Mouse (Mus musculus) adrenal gland, postnatal 0 days (tissue): ENCODE measurements around the gene Olfr600. TPM values are rescaled to one million over a fixed set of nuclear protein-coding genes. Genes with fewer than 3 reads are reported as not detected.

Experiments used
- polyA plus RNA-seq: library from polyadenylated mRNA; unstranded; fragments of >200 nt; fragmentation: Nextera tagmentation; extraction: Ambion mirVana; gene quantifications from 2 replicates; pipeline ENCODE4 v1.2.1, GENCODE M21; 2015

Olfr600 gene
- not detected in 2 replicates for polyA plus RNA-seq

GRCm38 (mm10) chr7:103349569-103349968 is at the start of gene Olfr600:
Gene Olfr600, minus strand, starts transcription at chr7:103349669.

GRCm38 (mm10) chr7:103386077-103386476 is 36.6 kb upstream of the Olfr600 start, which contains the start of gene Olfr603:
Gene Olfr603, minus strand, starts transcription at chr7:103386177.

GRCm38 (mm10) chr7:103362555-103362954 is 13.1 kb upstream of the Olfr600 start, which contains the start of gene Olfr601:
Gene Olfr601, minus strand, starts transcription at chr7:103362655.

GRCm38 (mm10) chr7:103335617-103336016 is 13.9 kb downstream of the Olfr600 start, which contains the start of gene Olfr599:
Gene Olfr599, plus strand, starts transcription at chr7:103335917.

GRCm38 (mm10) chr7:103323268-103323667 is 26.2 kb downstream of the Olfr600 start, which contains the start of gene Olfr598:
Gene Olfr598, plus strand, starts transcription at chr7:103323568.

GRCm38 (mm10) chr7:103316015-103316414 is 33.5 kb downstream of the Olfr600 start, which contains the start of gene Olfr597:
Gene Olfr597, plus strand, starts transcription at chr7:103316315.

GRCm38 (mm10) chr7:103305348-103305747 is 44.1 kb downstream of the Olfr600 start, which contains the start of gene Olfr596:
Gene Olfr596, plus strand, starts transcription at chr7:103305648.

Other genes starting within 250 kb of the Olfr600 start
- gene Olfr586, start 224.0 kb downstream of the Olfr600 start, polyA plus RNA-seq: not detected in 2 replicates
- not detected in 2 replicates for gene Olfr588-ps1, start 208.8 kb downstream of the Olfr600 start, polyA plus RNA-seq
- not detected in 2 replicates for gene Olfr589, start 193.3 kb downstream of the Olfr600 start, polyA plus RNA-seq
- not detected in 2 replicates for gene Olfr591, start 171.3 kb downstream of the Olfr600 start, polyA plus RNA-seq
- gene Olfr592, start 164.9 kb downstream of the Olfr600 start, polyA plus RNA-seq: not detected in 2 replicates
- not detected in 2 replicates for gene Olfr593, start 137.8 kb downstream of the Olfr600 start, polyA plus RNA-seq
- not detected in 2 replicates for gene Olfr594, start 132.7 kb downstream of the Olfr600 start, polyA plus RNA-seq
- not detected in 2 replicates for gene Usp17ld, start 97.2 kb downstream of the Olfr600 start, polyA plus RNA-seq
- not detected in 2 replicates for gene Olfr596, start 44.0 kb downstream of the Olfr600 start, polyA plus RNA-seq
- not detected in 2 replicates for gene Olfr597, start 33.4 kb downstream of the Olfr600 start, polyA plus RNA-seq
- not detected in 2 replicates for gene Olfr598, start 26.1 kb downstream of the Olfr600 start, polyA plus RNA-seq
- not detected in 2 replicates for gene Olfr599, start 13.8 kb downstream of the Olfr600 start, polyA plus RNA-seq
- not detected in 2 replicates for gene Olfr601, start 13.0 kb upstream of the Olfr600 start, polyA plus RNA-seq
- not detected in 2 replicates for gene Olfr603, start 36.5 kb upstream of the Olfr600 start, polyA plus RNA-seq
- gene Usp17lc, start 65.4 kb upstream of the Olfr600 start, polyA plus RNA-seq: not detected in 2 replicates
- not detected in 2 replicates for gene Olfr605, start 95.8 kb upstream of the Olfr600 start, polyA plus RNA-seq
- gene Olfr606, start 99.4 kb upstream of the Olfr600 start, polyA plus RNA-seq: not detected in 2 replicates
- not detected in 2 replicates for gene Olfr607, start 114.5 kb upstream of the Olfr600 start, polyA plus RNA-seq
- not detected in 2 replicates for gene Olfr608, start 120.2 kb upstream of the Olfr600 start, polyA plus RNA-seq
- not detected in 2 replicates for gene Olfr609, start 148.4 kb upstream of the Olfr600 start, polyA plus RNA-seq
- not detected in 2 replicates for gene Olfr610, start 162.5 kb upstream of the Olfr600 start, polyA plus RNA-seq
- gene Olfr611, start 171.2 kb upstream of the Olfr600 start, polyA plus RNA-seq: not detected in 2 replicates
- not detected in 2 replicates for gene Olfr612, start 193.0 kb upstream of the Olfr600 start, polyA plus RNA-seq
- gene Olfr613, start 198.4 kb upstream of the Olfr600 start, polyA plus RNA-seq: not detected in 2 replicates
- gene Olfr615, start 206.4 kb upstream of the Olfr600 start, polyA plus RNA-seq: not detected in 2 replicates
- gene Olfr616, start 219.5 kb upstream of the Olfr600 start, polyA plus RNA-seq: not detected in 2 replicates
- not detected in 2 replicates for gene Olfr617, start 223.4 kb upstream of the Olfr600 start, polyA plus RNA-seq
- not detected in 2 replicates for gene Olfr618, start 240.4 kb upstream of the Olfr600 start, polyA plus RNA-seq